Mouse (Mus musculus) lung, adult 2 months (tissue): ENCODE data around the gene Borcs6.

Experiments used
- CTCF ChIP-seq: fragments of 200-500 bp; IDR thresholded peaks from 2 replicates; pipeline ENCODE4 v1.5.1; 2011; ENCODE audit warnings: mild to moderate bottlenecking, low read length, control low read depth; ENCODE audit not compliant: insufficient read depth
- POLR2A ChIP-seq: fragments of 200-500 bp; IDR thresholded peaks from 2 replicates; pipeline ENCODE4 v1.6.1; 2011; ENCODE audit warnings: low read depth, mild to moderate bottlenecking, control low read depth, low read length, borderline replicate concordance; ENCODE audit errors: extremely low read depth

GRCm38 (mm10) chr11:69076572-69076971, 17.1 kb downstream of the Borcs6 start:
- TF ChIP-seq CTCF, result no peak
- no peak for TF ChIP-seq POLR2A
